Mouse (Mus musculus) ovary, postnatal 10 days (tissue): ENCODE measurements around the gene Pigt.

Experiments
- DNase-seq: peaks from one replicate; pipeline ENCODE4 v3.0.0; 2022; ENCODE audit warnings: low spot score

The Pigt gene

GRCm38 (mm10) chr2:164486258-164487114, 10.8 kb upstream of the Pigt start:
- no peak for DNase-seq

DNA sequence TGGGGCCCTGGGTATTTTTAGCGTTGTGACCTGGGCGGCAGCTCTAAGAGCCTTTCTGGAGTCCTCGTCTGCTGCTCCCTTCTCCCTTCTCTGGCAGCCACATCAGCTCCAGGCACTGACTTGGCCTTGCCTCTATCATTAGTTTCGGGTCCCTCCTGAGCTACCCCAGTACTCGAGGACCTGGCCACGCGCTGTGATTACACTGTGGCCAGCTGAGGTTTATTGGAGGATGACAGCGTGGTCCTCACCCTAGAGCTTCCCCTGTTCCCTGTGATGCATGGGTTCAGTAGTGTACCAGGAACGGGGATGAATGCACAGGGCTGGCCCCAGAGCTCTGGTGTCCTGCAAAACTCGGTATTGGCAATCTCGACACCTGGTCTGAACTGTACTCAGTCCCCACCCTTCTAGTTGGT, 10.2 kb upstream of the Pigt start:
- DNase-seq, result no peak

GRCm38 (mm10) chr2:164487812-164488211, 9.5 kb upstream of the Pigt start:
- no peak for DNase-seq

- no peak for DNase-seq
Measured at GRCm38 (mm10) chr2:164494126-164494525, 3.2 kb upstream of the Pigt start.

- DNase-seq, result no peak
Measured at GRCm38 (mm10) chr2:164496331-164496730, 989 bp upstream of the Pigt start.

GRCm38 (mm10) chr2:164497691-164498268, 460 bp downstream of the Pigt start:
- DNase-seq, result no peak

GRCm38 (mm10) chr2:164499317-164499716, 2.0 kb downstream of the Pigt start:
- DNase-seq, result no peak

GRCm38 (mm10) chr2:164500511-164500910, 3.2 kb downstream of the Pigt start:
- DNase-seq, result no peak

DNA sequence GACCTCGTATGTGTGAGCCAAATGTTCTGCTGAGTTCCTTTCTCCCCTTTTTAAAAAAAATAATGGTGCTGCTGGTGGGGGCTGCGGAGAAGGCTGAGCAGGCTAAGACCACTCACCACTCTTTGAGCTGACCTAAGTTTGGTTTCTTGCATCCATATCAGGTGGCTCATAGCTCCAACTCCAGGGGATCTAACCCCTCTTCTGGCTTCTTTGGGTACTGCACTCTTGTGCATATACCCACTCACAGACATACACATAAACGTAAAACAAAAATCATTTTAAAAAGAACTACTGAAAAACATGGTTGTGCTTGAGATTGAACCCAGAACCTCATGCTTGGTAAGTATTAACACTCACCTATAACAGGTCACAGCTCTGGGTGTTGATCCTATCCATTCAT, 7.6 kb downstream of the Pigt start:
- DNase-seq, result no peak

- no peak for DNase-seq
Measured at GRCm38 (mm10) chr2:164505619-164506347, 8.5 kb downstream of the Pigt start.

- DNase-seq, result no peak
Measured at GRCm38 (mm10) chr2:164507811-164508210, 10.5 kb downstream of the Pigt start.

DNA sequence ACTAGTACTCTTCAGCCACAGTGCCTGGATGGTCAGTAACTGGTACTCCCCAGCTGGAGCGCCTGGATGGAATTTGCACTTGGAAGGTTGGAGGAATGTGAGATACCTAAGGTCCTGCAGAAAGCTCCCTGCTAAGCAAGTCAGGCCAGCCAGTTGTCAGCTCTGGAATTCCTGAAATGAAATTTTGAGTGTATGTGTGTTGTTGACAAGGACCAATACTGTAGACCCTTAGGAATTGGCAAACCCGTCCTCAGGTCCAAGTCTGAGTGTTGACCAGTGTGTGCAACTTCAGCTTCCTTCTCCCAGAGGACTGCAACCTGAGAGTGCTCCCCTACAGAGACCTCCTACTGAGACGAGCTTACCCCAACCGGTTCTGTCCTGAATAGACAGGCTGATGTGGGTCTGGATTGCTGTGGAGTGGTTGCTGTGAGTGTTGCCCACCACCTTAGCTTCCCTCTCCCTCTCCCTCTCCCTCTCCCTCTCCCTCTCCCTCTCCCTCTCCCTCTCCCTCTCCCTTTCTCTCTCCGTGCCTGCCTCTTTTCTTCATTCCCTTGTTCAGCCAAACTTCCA, 13.4 kb downstream of the Pigt start:
- DNase-seq, result no peak

DNA sequence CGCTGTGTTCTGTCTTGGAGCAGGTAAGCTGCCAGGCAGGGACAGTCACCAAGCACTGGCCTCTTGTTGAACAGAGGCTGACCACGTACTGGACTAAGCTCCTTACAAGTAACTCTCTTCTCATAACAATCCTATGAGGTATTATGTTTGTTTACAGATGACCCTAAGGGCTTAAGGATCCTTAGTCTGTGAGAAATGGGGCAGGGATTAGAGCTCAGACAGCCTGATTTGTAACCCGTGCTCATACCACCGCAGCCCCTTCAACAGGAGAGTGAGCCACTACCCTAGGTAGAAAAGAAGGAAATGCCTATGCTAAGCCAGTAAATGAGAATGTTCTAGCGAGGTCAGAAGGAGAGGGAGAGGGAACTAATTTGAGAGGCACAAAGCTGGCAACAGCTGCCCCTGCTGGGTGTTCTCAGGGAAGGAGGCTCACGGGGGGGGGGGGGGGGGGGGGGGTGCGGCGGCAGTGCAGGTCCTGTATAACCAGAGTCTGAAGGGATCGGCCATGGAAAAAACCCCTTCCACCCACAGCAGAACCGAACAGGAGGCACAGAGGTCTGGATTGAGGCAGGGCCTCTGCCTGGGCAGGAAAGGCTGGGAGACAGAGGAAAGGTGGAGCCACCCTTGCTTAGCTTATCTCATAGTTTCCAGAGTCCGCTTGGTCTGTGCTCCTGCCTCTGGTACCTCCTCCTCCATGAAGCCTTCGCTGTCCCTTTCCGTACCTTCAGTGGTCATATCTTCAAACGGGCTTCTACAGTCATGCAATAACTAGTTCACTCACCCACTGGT, 15.0 kb downstream of the Pigt start:
- DNase-seq, result no peak

- no peak for DNase-seq
Measured at GRCm38 (mm10) chr2:164513389-164513788, 16.1 kb downstream of the Pigt start.

DNA sequence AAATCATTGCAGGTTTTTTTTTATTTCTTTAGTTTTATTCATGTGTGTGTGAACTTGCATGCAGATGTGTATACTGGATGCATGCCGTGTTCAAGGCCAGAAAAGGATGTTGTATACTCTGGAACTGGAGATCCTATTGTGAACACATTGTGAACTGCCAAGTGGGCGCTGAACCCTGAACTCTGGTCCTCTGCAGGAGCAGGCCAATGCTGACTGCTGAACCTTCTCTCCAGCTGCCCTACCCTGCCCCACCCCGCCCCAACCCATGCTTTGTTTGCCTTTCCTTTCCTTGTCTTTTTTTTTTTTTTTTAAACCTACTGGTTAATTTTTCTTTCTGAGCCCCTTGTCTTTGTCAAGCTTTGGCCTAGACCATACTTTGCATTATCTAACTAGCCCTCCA, 17.6 kb downstream of the Pigt start:
- DNase-seq, result no peak

DNA sequence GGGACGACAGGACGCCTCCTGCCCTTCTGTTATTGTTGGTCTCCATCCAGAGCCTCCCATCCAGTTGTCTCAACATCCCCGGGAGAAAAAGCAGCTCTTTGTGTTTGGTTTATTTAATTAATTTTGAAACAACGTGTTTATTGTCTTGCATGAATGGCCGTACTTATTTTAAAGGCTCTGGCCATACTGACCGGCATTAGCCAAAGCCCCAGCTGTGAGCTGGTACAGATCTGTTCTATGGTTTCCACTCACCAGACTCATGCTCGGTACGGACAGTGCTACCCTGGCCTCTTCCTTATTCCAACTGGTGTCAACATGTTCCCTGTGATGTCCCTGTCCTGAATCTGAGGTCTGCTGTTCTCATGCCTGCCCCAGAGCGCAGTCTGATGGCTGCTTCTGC, 18.6 kb downstream of the Pigt start:
- DNase-seq, result no peak

DNA sequence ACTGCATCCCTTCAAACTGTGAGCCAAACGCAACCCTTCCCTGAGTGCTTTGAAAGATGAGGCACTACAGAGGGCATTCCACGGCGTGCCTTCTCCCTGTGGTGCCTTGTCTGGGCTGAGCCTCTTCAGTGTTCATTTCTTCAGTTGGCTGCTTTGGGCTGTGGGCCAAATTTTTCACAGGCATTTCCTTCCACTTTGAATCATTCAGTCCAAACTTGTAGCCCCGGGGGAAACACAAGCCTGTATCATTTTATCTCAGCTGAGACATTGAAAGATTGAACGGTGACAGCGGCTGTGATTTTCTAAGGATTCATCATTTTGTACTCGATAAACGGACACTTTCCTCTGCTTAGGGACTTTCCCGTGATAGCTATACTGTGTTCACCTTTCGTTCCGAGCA, 19.3 kb downstream of the Pigt start:
- DNase-seq, result no peak

DNA sequence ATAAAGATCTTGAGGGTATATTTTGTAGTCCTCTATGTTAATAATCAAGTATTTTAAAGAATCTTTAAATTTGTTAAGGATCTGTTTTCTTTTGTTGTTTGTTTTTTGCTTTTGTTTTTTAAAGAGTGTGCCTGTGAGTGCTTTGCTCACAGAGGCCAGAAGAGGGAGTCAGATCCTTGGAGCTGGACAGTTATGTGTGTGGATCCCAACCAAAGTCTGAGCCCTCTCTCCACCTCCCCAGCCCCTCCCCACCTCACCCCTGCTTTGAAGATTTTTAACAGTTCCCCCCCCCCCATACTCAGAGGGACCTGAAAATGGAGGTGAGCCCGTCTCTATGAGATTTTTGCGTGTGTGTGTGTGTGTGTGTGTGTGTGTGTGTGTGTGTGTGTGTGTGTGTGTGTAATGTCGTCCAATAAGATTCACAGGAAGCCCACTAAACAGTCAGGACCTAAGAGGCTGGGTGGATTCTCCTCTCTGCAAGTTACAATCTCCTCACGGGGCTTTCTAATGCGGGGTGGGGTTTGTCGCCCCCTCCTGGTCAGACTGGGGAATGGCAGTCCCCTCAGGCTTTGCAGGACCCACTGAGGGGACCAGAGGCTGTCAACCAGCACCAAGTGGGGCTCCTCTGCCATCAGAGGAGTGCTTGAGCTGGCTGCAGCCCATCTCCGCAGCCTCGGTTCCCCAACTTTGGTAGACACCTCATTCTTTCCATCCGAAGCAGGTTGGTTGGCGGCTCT, 20.3 kb downstream of the Pigt start:
- no peak for DNase-seq

- no peak for DNase-seq
Measured at GRCm38 (mm10) chr2:164518266-164519170, 21.2 kb downstream of the Pigt start.

- DNase-seq, result no peak
Measured at GRCm38 (mm10) chr2:164519171-164519526, 21.8 kb downstream of the Pigt start.
